Mouse (Mus musculus) heart, embryonic 11.5 days (tissue): ENCODE data around the gene Mdm4. TPM values are rescaled to one million over a fixed set of nuclear protein-coding genes. Genes with fewer than 3 reads are reported as not detected.

Experiments used
- ATAC-seq: fragments of 200-750 bp; cut with Nextera tagmentation; replicated peaks from 2 replicates; pipeline ENCODE4 v1.8.0; 2017; ENCODE audit warnings: moderate library complexity; ENCODE audit not compliant: insufficient number of reproducible peaks, low FRiP score, low TSS enrichment
- H3K27ac ChIP-seq: fragments of 300-500 bp; sonication (generic); 2 replicates; pipeline ENCODE4 v1.5.1; 2014; ENCODE audit warnings: mild to moderate bottlenecking, low read depth, low read length
- H3K27me3 ChIP-seq: fragments of 300-500 bp; sonication (generic); 2 replicates; pipeline ENCODE4 v1.6.1; 2014; ENCODE audit warnings: mild to moderate bottlenecking, low read length, mixed read lengths; ENCODE audit not compliant: control insufficient read depth, insufficient read depth
- H3K36me3 ChIP-seq: fragments of 300-500 bp; sonication (generic); 2 replicates; pipeline ENCODE4 v1.6.1; 2014; ENCODE audit warnings: mild to moderate bottlenecking, low read length, moderate library complexity, mixed read lengths; ENCODE audit not compliant: control insufficient read depth, insufficient read depth
- H3K4me1 ChIP-seq: fragments of 300-500 bp; sonication (generic); 2 replicates; pipeline ENCODE4 v1.6.1; 2014; ENCODE audit warnings: low read length; ENCODE audit not compliant: control insufficient read depth, insufficient read depth
- H3K4me2 ChIP-seq: fragments of 300-500 bp; sonication (generic); 2 replicates; pipeline ENCODE4 v1.6.1; 2014; ENCODE audit warnings: mild to moderate bottlenecking, moderate library complexity
- H3K4me3 ChIP-seq: fragments of 300-500 bp; sonication (generic); 2 replicates; pipeline ENCODE4 v1.5.1; 2014; ENCODE audit warnings: low read depth, low read length
- H3K9ac ChIP-seq: fragments of 300-500 bp; sonication (generic); 2 replicates; pipeline ENCODE4 v1.6.1; 2014; ENCODE audit warnings: mild to moderate bottlenecking, low read depth, low read length, moderate library complexity
- H3K9me3 ChIP-seq: fragments of 300-500 bp; sonication (generic); replicated peaks from 2 replicates; pipeline ENCODE4 v1.6.1; 2016; ENCODE audit warnings: low read length; ENCODE audit not compliant: control insufficient read depth
- WGBS: fragments of 180-500 bp; shearing (Covaris S2); extraction: QIAGEN DNeasy Blood & Tissue Kit; methylation state at CpG from one replicate; pipeline ENCODE4 v1.1.7; 2014; ENCODE audit not compliant: insufficient replicate concordance; 5-methylcytosine and 5-hydroxymethylcytosine counted together
- microRNA-seq: library from miRNA; unstranded; fragments of <30 nt; microRNA quantifications from one replicate; pipeline ENCODE4, GENCODE M21; 2016; ENCODE audit warnings: borderline number of aligned reads
- polyA plus RNA-seq: library from polyadenylated mRNA; unstranded; fragments of >200 nt; fragmentation: Nextera tagmentation; extraction: Ambion mirVana; gene quantifications from 2 replicates; pipeline ENCODE4 v1.2.1, GENCODE M21; 2014

Gene Mdm4
- polyA plus RNA-seq, 1 experiment from 2014 or later = 41.2 TPM

DNA sequence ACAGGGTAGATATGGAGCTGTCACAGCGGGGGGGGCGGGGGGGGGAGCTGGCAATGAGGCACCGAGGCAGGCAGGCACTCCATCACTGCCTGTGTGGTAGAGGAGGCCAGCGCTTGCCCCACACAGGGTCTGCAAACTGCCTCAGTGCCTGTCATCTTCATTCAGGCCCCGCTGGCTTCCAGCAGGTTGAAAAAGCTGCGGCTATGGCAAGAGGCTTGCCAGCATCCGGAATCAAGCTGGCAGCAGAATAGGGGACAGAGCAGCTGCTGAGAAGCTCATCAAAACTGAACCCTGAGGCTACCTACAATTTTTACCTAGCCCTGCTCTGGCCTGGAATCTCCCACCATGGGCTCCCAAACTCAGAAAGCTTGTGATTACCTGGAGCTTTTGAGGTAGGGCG is 112.8 kb downstream of the Mdm4 start:
- Histone ChIP-seq H3K4me3 (no peak overlapping the region), H3K4me1 (peaks cover 12% of the 10 kb centered on the region), H3K36me3 (no peaks in the 10 kb centered on the region), H3K9ac (no peak overlapping the region), H3K27me3 (peaks cover 5% of the 10 kb centered on the region; the same call in 1 of the 2 replicates), H3K4me2 (no peak overlapping the region), H3K27ac (no peak overlapping the region), H3K9me3 (no peaks in the 10 kb centered on the region)
- 12% methylated on average over 8 of the region's 8 CpGs for WGBS
- ATAC-seq = no peak

DNA sequence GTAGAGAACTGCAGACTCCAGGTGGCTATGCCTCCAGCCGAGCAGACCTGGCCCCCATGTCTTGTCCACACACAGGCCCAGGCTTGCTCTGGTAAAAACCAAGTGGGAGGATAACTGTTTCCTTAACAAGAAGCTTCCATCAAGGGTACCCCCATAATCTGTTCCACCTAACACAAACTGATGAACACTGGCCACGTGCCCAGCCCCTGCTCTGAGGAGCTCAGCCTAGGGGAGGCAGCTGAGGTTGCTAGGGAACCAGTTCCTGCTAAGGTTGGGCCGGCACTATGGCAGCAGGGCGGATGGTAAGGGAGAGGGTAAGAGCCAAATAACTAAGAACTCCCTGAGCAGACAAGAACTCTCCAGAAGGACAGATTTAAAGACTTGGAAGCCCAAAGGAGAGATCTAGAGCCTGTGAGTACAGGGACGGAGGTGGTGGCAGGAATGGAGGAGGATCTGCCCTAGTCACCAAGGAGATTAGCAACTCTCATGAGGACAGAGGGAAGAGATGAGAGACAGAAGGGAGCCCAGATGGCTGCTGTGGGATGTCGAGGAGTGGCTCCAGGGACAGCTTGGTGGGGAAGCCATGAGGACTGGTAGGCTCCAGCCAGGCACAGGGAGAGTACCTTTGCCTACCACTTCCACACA is 114.4 kb downstream of the Mdm4 start:
- Histone ChIP-seq H3K27ac (no peak overlapping the region), H3K9me3 (no peaks in the 10 kb centered on the region), H3K9ac (no peak overlapping the region), H3K27me3 (peaks cover 2% of the 10 kb centered on the region; the same call in 1 of the 2 replicates), H3K36me3 (no peaks in the 10 kb centered on the region), H3K4me3 (no peak overlapping the region), H3K4me1 (peaks cover 7% of the 10 kb centered on the region), H3K4me2 (no peak overlapping the region)
- ATAC-seq = no peak
- WGBS = 48% methylated on average over 6 of the region's 6 CpGs

DNA sequence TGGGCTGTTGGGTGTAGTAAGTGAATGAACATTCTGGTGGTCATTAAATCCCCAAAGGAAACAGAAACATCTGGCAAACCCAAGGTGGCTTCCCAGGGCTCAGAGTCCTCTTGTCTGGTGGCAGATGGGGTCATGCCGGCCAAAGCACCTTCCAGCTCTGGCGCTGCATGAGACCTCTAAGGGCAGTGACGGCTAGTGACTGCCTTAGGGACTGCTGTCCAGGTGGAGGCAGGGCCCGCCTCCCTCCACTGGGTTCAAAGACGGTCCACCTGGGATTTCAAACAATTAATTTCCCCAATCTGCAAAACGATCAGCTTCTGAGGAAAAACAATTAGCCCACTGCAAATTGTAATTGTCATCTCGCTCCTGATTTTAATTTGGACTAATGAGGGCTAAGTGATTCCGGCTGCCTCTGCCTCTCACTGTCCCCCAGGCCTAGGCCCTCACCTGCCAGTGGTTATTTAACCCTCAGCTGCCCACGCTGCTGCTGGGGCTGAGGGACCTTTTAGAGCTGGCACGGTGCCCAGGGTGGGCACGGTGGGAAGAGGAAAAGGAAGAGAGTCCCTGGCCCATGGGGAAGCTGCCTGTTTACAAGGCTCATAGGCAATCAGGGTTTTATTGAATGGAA is 119.8 kb downstream of the Mdm4 start:
- no peak for ATAC-seq
- Histone ChIP-seq H3K4me2 (no peak overlapping the region), H3K4me3 (no peak overlapping the region), H3K4me1 (no peaks in the 10 kb centered on the region), H3K27me3 (no peaks in the 10 kb centered on the region), H3K27ac (no peak overlapping the region), H3K36me3 (no peaks in the 10 kb centered on the region), H3K9me3 (no peaks in the 10 kb centered on the region), H3K9ac (no peak overlapping the region)
- 73% methylated on average over 11 of the region's 11 CpGs for WGBS

DNA sequence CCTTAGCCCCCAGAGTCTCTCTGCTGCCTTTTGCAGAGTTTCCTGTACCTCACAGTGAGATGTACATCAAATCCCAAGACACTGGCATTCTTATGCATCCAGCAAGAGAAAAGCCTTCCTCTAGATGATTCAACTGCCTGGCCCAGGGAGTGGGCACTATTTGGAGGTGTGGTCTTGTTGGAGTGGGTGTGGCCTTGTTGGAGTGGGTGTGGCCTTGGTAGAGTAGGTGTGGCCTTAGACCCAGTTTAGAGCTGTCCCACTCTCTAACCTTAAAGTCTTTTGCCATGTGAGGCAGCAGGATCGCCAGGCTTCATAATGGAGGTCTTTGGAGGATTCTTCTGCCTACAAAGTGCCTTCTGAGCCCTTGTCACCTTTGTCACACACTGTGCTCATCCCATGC is 120.4 kb downstream of the Mdm4 start:
- no peaks in the 10 kb centered on the region for H3K36me3 ChIP-seq
- WGBS = 67% methylated on average over 1 of the region's 1 CpGs

More for the DNA sequence above, 120.4 kb downstream of the Mdm4 start:
- Histone ChIP-seq H3K9ac (no peak overlapping the region), H3K9me3 (no peaks in the 10 kb centered on the region), H3K4me2 (no peak overlapping the region), H3K4me1 (no peaks in the 10 kb centered on the region), H3K4me3 (no peak overlapping the region), H3K27ac (no peak overlapping the region), H3K27me3 (no peaks in the 10 kb centered on the region)
- no peak; the same call in 1 of the 2 replicates for ATAC-seq

Small RNA genes lying within 50 kb of the gene (microRNA-seq; reads per million reads assigned to microRNA genes)
- gene Gm44300 = not detected

Other genes with a start within 250 kb of the Mdm4 start
- 5.7 and 6.2 TPM in 2 replicates for gene Lrrn2, start 150.3 kb downstream of the Mdm4 start, polyA plus RNA-seq
- gene Pik3c2b, start 15.1 kb upstream of the Mdm4 start, polyA plus RNA-seq = 7.7 and 10.3 TPM in 2 replicates
- 33.6 and 40.8 TPM in 2 replicates for gene Ppp1r15b, start 100.6 kb upstream of the Mdm4 start, polyA plus RNA-seq
- 13.6 and 14.8 TPM in 2 replicates for gene Plekha6, start 133.6 kb upstream of the Mdm4 start, polyA plus RNA-seq